Mouse (Mus musculus) kidney, adult 2 months (tissue): ENCODE measurements around the gene Ino80b. TPM values are rescaled to one million over a fixed set of nuclear protein-coding genes. Genes with fewer than 3 reads are reported as not detected.

Experiments
- DNase-seq: peaks from one replicate; pipeline ENCODE4 v3.0.0; 2021
- H3K27ac ChIP-seq: fragments of 200-500 bp; 2 replicates; pipeline ENCODE4 v1.5.1; 2012; ENCODE audit warnings: low read depth, low read length, control low read depth, inconsistent platforms; ENCODE audit not compliant: insufficient read depth
- H3K27me3 ChIP-seq: fragments of 200-500 bp; replicated peaks from 2 replicates; pipeline ENCODE4 v1.6.1; 2012; ENCODE audit warnings: mild to moderate bottlenecking, moderate library complexity, low read length, inconsistent platforms; ENCODE audit not compliant: control insufficient read depth, insufficient read depth
- H3K36me3 ChIP-seq: fragments of 200-500 bp; 2 replicates; pipeline ENCODE4 v1.6.1; 2012; ENCODE audit warnings: mild to moderate bottlenecking, moderate library complexity, low read length, inconsistent platforms; ENCODE audit not compliant: control insufficient read depth, insufficient read depth
- H3K4me1 ChIP-seq: fragments of 200-500 bp; 2 replicates; pipeline ENCODE4 v1.6.1; 2011; ENCODE audit warnings: low read length; ENCODE audit not compliant: control insufficient read depth, insufficient read depth
- H3K4me3 ChIP-seq: fragments of 200-500 bp; 2 replicates; pipeline ENCODE4 v1.5.1; 2011; ENCODE audit warnings: mild to moderate bottlenecking, low read depth, low read length, control low read depth; ENCODE audit not compliant: insufficient read depth
- CTCF ChIP-seq: fragments of 200-500 bp; conservative IDR thresholded peaks from 2 replicates; pipeline ENCODE4 v1.5.1; 2011; ENCODE audit warnings: low read depth, mild to moderate bottlenecking, control low read depth, low read length, moderate library complexity, mixed read lengths; ENCODE audit not compliant: insufficient read depth, insufficient read length
- POLR2A ChIP-seq: fragments of 200-500 bp; IDR thresholded peaks from one replicate; pipeline ENCODE4 v1.6.1; 2011; ENCODE audit warnings: low read depth, low read length, control low read depth
- WGBS: fragments of 180-500 bp; shearing (Covaris S2); methylation state at CpG from one replicate; pipeline ENCODE4 v1.1.7; 2018; 5-methylcytosine and 5-hydroxymethylcytosine counted together
- polyA plus RNA-seq: library from polyadenylated mRNA; depleted of rRNA; stranded (reverse); fragments of >200 nt; gene quantifications from 2 replicates; pipeline ENCODE4 v1.2.3, GENCODE M21; 2012

Gene Ino80b
- polyA plus RNA-seq, 1 experiment = 19.0 TPM

GRCm38 (mm10) chr6:83120930-83121862 lies 4.0 kb downstream of the Ino80b start, which contains the start of gene Wbp1:
Gene Wbp1, minus strand, starts transcription at chr6:83121559.
- H3K27ac ChIP-seq = peak within 1 kb of the TSS; percentile 49

GRCm38 (mm10) chr6:83119734-83120051 lies 5.5 kb downstream of the Ino80b start:
- WGBS = 51% methylated on average over 7 of the region's 7 CpGs
- TF ChIP-seq CTCF = no peak
- no peak for TF ChIP-seq POLR2A
- Histone ChIP-seq H3K4me1 (peaks cover 13% of the 10 kb centered on the region; the same call in 1 of the 2 replicates), H3K27me3 (no peaks in the 10 kb centered on the region), H3K4me3 (no peak overlapping the region), H3K27ac (no peak overlapping the region), H3K36me3 (no peaks in the 10 kb centered on the region)
- DNase-seq = no peak

More at GRCm38 (mm10) chr6:83120930-83121862, 4.0 kb downstream of the Ino80b start, which contains the start of gene Wbp1:
- TF ChIP-seq POLR2A = peak; percentile 54
- TF ChIP-seq CTCF = no peak
- Histone ChIP-seq H3K27me3 (no peaks in the 10 kb centered on the region), H3K4me1 (peaks cover 10% of the 10 kb centered on the region; the same call in 1 of the 2 replicates), H3K36me3 (no peaks in the 10 kb centered on the region), H3K4me3 (peak within 1 kb of the TSS; percentile 63)
- peak; percentile 100 for DNase-seq
- WGBS = under 1% methylated on average over 38 of the region's 38 CpGs

- Histone ChIP-seq H3K4me3 (no peak overlapping the region), H3K27ac (no peak overlapping the region), H3K4me1 (peaks cover 13% of the 10 kb centered on the region; the same call in 1 of the 2 replicates), H3K36me3 (no peaks in the 10 kb centered on the region), H3K27me3 (no peaks in the 10 kb centered on the region)
- 59% methylated on average over 14 of the region's 14 CpGs for WGBS
- DNase-seq = no peak
- no peak for TF ChIP-seq CTCF
- TF ChIP-seq POLR2A = peak; percentile 10
These were observed 6.2 kb downstream of the Ino80b start for GRCm38 (mm10) chr6:83118825-83119733.

- 79% methylated on average over 11 of the region's 11 CpGs for WGBS
- Histone ChIP-seq H3K4me1 (peaks cover 13% of the 10 kb centered on the region; the same call in 1 of the 2 replicates), H3K36me3 (no peaks in the 10 kb centered on the region), H3K27ac (no peak overlapping the region), H3K27me3 (no peaks in the 10 kb centered on the region), H3K4me3 (no peak overlapping the region)
- DNase-seq = no peak
- TF ChIP-seq CTCF (no peak), POLR2A (no peak)
These were observed 6.9 kb downstream of the Ino80b start for GRCm38 (mm10) chr6:83118369-83118768.

- TF ChIP-seq POLR2A = no peak
- TF ChIP-seq CTCF = no peak
- Histone ChIP-seq H3K4me3 (no peak overlapping the region), H3K27ac (no peak overlapping the region), H3K4me1 (peaks cover 13% of the 10 kb centered on the region; the same call in 1 of the 2 replicates), H3K36me3 (no peaks in the 10 kb centered on the region), H3K27me3 (no peaks in the 10 kb centered on the region)
- 90% methylated on average over 13 of the region's 13 CpGs for WGBS
- no peak for DNase-seq
These were observed 7.6 kb downstream of the Ino80b start for GRCm38 (mm10) chr6:83117616-83118015.

- H3K4me1 ChIP-seq = peaks cover 13% of the 10 kb centered on the region; the same call in 1 of the 2 replicates
- no peaks in the 10 kb centered on the region for H3K36me3 ChIP-seq
- H3K4me3 ChIP-seq = no peak overlapping the region
- no peaks in the 10 kb centered on the region for H3K27me3 ChIP-seq
- 83% methylated on average over 4 of the region's 4 CpGs for whole genome bisulfite sequencing
- TF ChIP-seq CTCF (no peak), POLR2A (no peak)
- no peak for DNase-seq
- no peak overlapping the region for H3K27ac ChIP-seq
These were observed 8.1 kb downstream of the Ino80b start for GRCm38 (mm10) chr6:83117165-83117438.
